Mouse (Mus musculus) neutrophil, adult 5-6 weeks (primary cell): ENCODE measurements around the gene Aoc1. TPM values are rescaled to one million over a fixed set of nuclear protein-coding genes. Genes with fewer than 3 reads are reported as not detected.
"Not testable (repeated sequence)": the region's sequence is repeated elsewhere in the genome, so short reads cannot be mapped to it uniquely, and the experiment has no call there.

Experiments used
- ATAC-seq: fragments of 151-379, 151-347 bp; 2 replicates; pipeline ENCODE4 v1.8.0; 2017; ENCODE audit warnings: mild to moderate bottlenecking, moderate TSS enrichment; ENCODE audit not compliant: insufficient number of reproducible peaks, poor library complexity, low FRiP score, severe bottlenecking; ENCODE audit errors: extremely low read depth
- total RNA-seq: library from RNA; stranded (forward); fragments of 200-1000 nt; gene quantifications from 2 replicates; pipeline ENCODE4 v1.2.3, GENCODE M21; 2017

The Aoc1 gene
- total RNA-seq, 1 experiment from 2014 or later: not detected

DNA sequence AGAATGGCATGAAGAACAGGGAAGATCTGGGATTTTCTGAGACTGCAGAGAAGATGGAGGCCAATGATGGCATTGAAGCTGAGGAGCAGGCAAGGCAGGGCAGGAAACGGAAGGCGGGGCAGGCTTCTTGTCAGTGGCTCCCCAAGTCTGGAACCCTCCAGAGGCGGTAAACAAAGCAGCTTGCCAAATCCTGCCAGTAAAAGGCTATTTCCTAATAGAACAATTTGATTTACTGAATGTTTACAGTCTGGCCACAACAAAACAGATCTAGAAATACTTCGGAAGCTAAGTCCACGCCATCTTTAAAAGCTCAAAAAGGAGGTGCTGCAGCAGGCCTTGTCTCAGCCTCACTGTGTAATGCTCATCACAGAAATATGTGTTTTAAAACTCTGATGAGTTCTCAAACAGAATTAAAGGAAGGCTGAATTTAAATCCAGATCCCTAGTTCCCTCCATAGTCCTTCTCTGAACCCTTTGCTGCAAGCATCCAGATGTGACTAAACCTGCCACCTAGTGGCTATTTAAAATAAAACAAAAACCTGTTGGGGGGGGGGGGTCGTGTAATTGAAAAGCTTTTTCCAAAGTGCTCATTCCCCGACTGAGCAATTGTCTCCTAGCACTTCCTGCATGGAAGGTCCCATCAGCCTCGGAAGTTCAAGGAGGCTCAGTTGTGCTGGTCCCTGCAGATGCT lies 14.9 kb upstream of the Aoc1 start:
- no peak for ATAC-seq

DNA sequence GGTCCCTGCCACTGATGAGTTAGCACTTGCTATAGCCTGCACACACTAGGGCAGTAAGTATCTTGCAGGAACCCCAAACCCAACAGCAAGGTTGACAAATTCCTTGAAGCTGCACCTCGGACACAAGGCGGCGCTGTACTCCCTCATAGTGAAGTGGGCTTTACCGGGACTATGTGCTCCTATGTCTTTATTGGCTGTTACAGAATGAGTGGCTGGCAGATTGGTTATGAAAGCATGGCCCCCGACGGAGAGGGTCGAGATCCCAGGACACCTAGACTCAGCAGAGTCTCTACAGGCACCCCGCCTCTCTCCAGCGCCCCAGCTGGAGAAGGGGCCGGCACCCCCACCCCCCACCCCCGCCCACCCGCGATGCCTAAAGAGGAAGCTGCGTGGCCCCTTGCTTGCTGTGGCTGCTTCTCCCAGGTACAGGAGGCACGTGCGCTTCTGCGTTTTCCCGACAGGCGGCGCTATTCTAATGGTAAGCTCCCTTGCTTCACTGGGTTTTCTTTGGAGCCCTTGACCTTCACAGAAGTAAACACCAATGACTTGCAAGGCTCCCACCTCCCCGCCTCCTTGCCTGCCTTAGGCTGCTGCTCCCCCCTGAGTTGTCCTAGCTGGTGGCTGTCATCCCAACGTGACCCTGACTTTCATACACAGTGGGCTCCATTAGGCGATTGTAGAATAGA lies 12.4 kb upstream of the Aoc1 start:
- ATAC-seq: peak; percentile 31; the same call in 1 of the 2 replicates

DNA sequence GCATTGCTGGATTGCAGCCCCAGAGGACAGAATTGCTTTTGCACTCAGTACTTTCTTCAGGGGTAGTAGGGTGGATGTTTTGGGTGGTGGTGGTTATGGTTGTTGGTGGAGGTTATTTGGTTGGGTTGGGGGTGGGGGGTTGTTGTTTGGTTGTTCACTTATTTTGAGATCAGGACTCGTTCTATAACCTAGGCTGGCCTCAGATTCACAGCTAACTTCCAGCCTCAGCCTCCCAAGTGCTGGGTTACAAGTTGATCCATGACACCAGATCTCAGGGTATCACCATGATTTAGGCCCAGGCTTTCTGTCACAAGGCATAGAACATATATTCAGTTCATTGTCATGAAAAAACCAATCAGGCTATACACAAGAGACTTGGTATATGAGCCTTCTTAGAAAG lies 11.8 kb upstream of the Aoc1 start:
- no peak for ATAC-seq

DNA sequence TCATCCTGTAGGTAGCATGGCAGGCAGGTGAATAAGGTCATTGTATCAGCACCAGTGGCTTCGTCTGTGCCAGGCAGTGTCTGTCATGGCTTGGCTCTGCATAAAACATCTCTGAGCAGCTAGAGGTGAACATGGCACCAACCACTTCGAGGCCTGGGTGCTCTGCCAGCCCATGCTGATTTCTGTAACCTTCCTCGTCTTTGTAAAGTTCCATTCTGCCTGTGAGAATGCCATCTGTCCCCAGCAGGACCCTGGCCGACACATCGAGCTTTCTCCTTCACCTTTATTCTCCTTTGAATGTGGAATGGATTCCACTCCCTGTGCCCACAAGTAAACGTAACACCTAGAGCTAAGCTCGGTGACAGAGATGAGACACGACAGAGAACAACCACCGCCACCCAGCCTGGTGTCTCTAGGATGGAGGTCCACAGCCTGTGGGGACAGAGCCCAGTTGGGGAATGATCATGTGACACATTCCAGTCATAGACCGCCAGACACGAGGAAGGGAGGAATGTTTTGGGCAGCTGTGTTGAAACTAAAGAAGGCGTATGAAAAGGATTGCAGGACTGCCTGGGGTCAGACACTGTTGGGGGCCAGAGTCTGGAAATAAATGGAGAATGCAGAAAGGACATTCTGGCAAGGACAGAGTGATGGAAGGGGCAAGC lies 10.9 kb upstream of the Aoc1 start:
- ATAC-seq: no peak

DNA sequence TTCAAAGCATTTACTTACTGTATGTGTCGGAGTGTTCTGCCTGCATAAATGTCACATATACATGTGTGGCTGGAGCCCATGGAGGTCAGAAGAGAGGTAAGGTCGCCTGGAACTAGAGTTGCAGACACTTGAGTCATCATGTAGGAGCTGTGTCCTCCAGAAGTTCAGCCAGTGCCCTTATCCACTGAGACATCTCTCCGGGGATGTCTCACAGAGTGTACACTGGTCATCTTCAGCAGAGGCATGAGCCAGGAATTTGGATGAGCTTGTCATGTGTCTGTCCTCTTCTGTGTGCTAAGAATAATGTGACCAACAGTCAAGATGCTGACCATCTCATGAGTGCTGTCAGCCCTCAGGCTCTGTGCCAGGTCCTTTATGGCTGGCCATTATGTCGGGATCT lies 9.9 kb upstream of the Aoc1 start:
- ATAC-seq: no peak

DNA sequence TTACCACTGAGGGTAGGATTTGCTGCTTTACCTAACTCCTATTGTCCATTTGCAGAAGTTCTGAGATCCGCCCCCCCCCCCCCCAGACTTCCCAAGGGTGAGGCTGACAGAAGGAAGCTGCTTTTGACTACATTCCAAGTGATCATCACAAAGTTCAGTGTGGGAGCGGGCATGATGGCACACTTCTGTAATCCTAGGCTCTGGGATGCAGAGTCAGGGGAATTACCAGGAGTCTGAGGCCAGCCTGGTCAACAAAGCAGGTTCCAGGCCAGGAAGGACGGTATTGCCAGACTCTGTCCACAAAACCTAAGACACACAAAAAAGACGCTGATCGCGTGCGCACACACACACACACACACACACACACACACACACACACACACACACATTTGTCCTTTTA lies 9.2 kb upstream of the Aoc1 start:
- ATAC-seq: no peak

DNA sequence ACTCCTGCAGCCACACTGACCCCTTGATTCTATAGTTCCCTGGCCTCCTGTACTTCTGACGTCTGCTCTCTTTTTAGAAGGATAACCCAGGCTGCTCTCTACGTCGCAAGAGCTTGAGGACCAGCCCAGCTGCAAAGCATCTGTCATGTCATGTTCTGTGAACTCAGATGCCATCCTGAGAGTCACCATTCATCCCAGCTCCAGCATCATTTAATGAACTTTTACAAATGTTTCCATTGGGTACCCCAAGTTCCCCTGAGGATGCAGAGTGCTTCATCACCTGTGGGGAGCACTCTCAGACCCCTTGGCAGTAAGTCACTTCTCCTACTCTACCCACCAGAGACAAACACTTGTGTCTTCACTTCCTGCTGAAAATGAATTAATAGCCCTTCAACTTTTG lies 8.5 kb upstream of the Aoc1 start:
- ATAC-seq: no peak

DNA sequence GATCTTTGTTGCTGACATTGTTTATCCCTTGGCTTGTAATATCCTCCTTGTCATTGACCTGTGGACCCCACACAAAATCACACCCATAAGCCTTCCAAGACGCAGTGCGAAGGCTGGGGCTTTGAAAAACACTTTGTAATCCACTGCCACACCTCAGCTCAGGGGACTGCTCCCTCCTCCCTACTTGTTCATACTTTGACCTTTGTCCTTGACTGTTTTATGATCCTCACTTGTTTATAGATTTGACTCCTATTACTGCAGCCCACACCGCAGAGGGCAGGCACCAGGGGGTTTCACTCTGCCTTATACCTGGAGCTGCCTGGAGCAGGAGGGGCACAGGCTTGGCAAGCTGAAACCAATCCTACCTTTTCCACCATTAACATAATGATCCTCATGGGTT lies 8.0 kb upstream of the Aoc1 start:
- no peak for ATAC-seq

DNA sequence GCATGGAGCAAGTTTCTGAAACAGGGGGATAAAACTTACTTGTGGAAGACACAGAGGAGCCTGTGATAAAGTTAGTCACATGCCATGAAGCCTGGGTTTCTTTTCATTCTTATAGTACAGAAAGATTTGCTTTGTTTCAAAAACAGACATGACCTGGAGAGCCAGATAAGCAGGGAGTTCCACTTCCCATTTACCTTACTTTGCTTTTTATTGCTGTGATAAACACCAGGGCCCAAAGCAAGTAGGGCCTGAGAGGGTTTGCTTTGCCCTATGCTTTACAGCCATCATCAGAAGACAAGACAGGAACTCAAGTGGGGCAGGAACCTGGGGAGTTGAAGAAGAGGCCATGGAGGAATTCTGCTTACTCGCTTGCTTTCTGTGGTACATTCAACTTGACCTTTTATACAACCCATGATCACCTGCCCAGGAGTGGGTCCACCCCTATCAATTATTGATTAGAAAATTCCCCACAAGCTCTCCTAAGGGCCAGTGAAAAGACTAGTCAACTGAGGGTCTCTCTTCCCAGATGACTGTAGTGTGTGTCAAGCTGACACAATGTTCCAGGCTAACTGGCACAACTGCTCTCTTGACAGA lies 7.4 kb upstream of the Aoc1 start:
- ATAC-seq: no peak

DNA sequence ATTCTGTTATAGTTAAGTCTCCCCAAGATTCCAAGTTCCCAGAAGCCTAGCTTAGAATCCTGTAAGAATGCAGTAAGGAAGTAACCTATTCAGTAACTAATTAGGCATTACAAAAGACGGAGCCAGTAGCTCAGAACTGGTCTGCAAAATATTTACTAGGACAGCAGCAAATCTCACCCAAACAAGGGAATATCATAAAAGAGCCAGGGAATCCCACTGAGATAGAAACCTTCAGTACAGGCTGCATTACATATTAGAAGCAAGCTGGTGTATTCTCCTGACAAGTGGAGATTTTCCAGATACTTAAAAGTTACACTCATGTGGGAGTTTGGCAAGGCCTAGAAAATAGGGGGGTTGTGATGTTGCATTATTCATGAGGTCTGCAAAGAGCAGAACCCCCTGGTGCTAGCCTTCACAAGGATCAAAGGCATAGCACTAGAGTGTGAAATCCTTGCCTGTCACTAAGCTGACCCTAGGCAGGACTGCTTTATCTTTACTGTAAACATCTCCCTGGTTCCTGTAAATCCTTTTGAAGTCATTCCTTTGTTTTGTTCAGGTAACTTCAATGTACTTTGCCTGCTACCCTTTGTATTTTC lies 6.2 kb upstream of the Aoc1 start:
- ATAC-seq: not testable (repeated sequence)

DNA sequence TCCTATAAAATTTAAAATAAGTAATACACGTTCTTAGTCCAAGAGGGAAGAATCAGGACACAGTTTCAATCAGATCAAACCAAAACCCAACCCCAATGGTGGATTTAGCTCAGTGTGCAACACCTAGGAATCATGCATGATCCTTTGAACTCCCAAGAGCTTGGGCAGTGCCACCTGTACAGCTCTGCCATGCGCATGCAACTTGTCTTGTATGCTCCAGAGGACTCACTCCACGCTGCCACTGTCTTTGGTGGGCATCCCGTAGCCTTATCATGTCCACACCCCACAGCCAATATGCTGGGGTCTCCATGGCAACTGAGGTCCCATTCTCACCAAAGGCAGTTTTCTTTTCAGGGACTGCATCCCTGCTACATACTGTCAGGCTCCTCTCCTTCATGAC lies 5.5 kb upstream of the Aoc1 start:
- no peak for ATAC-seq

DNA sequence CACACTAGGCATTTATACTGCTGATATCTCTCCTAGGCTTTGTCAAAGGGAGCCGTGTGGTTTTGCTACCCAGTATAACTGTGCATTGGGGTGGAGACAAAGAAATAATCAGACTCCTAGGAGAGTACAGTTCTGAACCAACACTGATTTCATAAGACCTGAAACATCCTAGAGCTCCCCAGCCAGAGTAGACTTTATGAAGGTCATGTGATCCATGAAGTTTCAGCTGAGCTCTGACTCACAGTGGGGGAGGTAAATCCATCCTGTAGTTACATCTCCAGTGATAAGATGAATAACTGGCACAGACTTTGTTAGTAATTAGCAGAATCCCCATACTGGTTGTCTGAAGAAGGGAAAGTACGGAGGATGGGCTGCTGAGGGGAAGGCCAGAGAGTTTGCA lies 2.9 kb upstream of the Aoc1 start:
- no peak for ATAC-seq

DNA sequence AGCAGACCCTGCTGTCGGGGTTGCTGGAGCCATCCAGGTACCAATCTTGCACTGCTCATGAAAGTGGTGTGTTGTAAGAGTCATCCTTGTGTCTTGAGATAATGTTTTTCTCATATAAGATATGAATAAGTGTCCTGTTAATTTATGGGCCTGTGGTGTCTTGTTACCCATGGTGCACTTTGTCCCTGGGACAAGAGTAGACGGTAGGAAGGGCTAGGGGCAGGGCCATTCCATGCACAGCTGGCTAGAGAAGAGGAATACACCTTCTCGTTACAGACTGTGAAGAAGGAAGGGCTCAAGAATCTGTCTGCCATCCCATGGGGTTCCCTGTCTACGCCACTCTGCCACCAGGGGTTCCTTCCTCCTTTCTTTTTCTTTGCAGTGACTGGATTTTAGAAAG lies 1.9 kb downstream of the Aoc1 start:
- no peak for ATAC-seq

DNA sequence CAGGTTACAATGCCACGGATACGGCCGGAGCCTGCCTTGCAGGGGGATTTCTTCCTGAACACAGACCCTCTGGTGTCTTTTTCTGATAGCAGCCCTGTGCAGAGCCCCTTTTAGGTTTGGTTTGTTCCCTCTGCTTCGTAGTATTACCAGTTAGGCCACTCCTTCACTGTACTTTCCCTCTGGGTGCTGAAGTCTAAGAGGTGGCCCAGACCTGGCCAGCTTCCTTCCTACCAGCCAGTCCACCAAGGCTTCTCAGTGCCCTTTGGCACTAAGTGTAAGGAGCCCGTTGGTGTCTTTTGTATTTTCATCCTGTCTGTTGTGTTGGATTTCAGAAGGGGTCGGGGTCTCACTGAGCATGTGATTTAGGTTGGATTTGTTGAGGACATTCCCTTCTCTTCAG lies 2.8 kb downstream of the Aoc1 start:
- no peak for ATAC-seq

DNA sequence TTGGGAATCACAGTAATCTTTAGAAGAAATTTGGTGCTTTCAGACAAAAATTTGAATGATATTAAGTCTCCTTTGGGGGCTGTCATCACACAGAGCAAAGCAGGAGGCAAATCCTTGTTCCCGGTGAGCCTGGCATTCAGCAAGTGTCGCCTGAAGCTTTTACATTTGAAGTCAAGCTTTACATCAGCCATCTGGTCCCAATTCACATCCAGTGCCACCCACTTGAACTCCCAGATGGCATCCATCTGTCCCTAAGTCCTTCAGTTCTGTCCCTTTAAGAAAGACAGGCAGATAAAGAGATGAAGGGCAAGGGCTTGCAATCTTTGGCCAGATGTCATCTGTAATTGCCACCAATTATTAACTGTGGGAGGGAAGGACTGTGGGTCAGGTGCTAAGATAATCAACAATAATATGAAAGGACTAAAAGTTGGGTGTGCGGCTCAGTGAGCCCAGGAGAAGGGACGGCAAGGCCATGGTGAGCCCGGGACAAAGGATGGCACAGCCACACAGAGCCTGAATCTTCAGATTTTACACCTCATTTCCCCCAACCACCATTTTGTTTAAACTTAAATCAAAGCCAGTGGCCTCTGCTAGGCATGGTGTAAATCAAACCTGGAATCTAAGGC lies 3.9 kb downstream of the Aoc1 start:
- no peak for ATAC-seq

DNA sequence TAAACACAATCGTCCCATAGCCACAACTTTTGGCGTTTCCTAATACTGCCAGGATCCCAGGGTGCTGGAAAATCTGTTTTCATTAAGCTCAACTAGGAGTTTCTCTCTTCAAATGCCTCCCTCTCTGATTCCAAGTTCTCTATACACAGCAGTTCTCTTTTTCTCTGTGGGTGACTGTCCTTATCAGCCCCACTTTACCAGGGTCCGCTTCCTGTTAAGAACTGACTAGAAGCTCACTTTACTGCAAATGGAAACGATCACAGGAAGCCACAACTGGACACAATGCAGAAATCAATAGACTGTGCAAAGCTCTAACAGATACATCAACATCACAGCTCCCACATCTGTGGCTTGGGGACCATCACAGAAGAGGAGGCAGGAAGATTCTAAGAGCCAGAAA lies 21.5 kb downstream of the Aoc1 start:
- no peak for ATAC-seq

DNA sequence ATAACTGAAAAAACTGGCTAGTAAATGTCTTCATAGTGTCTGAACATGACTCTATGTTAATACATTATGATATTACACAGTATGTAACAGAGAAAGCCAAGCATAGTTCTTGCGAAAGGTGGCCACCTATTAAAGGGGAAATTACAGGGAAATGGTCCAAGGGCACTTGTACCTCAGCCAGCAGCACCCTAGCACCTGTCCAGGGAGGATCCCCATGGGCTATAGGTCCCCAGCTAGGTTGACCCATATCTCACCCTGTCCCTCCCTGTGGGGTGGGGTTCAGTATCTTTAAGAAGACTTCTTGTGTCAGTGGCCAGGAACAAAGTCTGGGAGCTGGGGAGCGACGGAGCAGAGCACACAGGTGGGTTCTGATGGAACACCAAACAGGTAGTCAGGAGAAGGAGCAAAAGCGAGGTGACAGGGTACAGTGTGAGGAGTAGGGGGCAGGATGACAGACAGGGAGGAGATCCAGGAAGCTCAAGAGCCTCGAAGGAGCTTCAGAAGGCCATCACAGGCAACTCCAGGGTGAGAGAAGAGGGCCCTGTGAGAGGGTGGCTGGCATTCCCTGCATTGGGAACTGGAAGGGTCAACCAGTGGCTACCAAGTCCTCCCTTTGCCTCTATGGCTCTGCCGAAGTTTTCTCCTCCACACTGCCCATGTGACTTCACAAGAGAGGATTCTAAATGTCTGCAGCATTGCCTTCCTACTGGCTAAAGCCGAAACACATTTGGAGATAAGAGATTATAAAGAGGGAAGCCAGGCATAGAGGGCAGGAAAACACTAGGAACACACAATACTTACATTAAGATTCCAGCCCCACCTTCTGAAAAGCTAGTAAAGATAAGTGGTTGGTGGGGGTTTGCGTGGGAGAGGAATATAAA lies 22.5 kb downstream of the Aoc1 start:
- ATAC-seq: no peak

DNA sequence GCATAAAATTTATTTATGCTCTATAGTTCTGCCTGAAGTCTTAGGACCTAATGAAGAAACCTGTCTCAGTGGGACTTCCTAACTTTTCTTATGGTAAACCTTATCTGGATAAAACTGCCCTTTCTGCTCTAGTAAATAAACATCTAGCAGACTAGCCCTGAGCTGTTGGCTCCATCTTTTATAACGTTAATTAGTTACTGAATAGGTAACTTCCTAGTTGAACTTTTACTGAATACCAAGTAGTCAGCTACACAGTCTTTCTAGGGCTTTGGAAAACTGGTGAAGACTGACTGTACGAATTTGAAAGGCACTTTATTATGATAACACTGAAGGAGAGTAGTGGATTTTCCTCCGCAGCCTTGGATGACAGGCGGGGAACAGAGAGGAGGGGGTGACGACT lies 23.2 kb downstream of the Aoc1 start:
- ATAC-seq: no peak
